Mouse (Mus musculus) gastrocnemius, adult 2 months (tissue): ENCODE results near the gene Zbtb16. TPM values are rescaled to one million over a fixed set of nuclear protein-coding genes. Genes with fewer than 3 reads are reported as not detected.

Experiments used
- DNase-seq: peaks from one replicate; pipeline ENCODE4 v3.0.0; 2022
- H3K27ac ChIP-seq: fragments of 200-600 bp; 2 replicates; pipeline ENCODE4 v1.8.1; 2022; ENCODE audit warnings: mild to moderate bottlenecking
- H3K4me3 ChIP-seq: fragments of 200-600 bp; 2 replicates; pipeline ENCODE4 v1.8.1; 2022; ENCODE audit warnings: mild to moderate bottlenecking, moderate library complexity
- CTCF ChIP-seq: fragments of 200-600 bp; IDR thresholded peaks from 2 replicates; pipeline ENCODE4 v1.8.1; 2022; ENCODE audit warnings: antibody characterized with exemption, mild to moderate bottlenecking, moderate library complexity
- intact Hi-C: fragments of 180-260 bp; cut with DNase I; formaldehyde crosslinking; loops from one replicate; pipeline ENCODE4 v1.15.1; 2025
- total RNA-seq, 2 experiments: library from RNA; stranded (reverse); gene quantifications; 2 replicates each; pipeline ENCODE4 v1.2.3; 2021

Gene Zbtb16
- total RNA-seq, 2 experiments from 2014 or later: 163 to 166 TPM

DNA sequence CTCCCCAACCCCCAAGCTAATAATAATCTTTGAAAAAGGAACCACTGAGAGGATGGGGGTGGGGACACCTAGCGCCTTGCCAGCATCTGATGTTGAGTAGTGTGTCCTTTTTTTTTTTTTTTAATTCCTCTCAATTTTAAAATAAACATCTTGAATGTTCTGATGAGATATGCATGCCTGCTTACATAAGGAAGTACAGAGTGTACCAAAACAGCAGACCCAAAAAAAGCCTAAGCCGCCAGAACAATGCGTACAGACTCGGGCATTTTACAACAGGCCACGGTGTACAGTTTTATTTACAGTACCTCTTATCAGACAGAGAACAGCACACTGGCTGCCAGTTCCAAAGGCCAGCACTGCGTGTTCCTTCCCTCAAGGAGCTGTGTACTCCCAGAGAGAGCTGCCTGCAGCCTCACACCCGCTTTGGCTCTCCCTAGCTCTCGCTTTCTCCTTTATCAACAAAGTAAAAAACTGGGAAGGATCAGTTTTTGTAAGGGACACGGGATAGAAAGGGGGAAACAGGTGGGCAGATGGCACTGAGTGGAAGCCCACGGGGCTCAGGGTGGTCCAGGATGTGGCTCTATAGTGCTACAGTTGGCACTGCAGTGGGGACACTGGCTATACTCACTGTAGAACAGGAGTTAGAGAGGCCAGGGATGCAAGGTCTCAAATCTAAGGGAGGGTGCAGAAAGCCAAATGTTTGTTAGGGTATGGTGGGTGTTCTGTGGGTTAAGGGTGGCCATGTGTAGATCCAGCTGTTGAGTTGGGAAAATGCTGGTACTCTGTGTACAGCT is 112.3 kb downstream of the Zbtb16 start:
- Histone ChIP-seq H3K4me3 (peak overlapping the region; percentile 29), H3K27ac (peak overlapping the region; percentile 93)
- peak; percentile 83 for DNase-seq
- no peak for TF ChIP-seq CTCF
- intact Hi-C loops: loop anchor here (1.0 to 5.0 kb wide), 3 partner anchors 14 to 113 kb away; partner anchors contain the start of gene Zbtb16

DNA sequence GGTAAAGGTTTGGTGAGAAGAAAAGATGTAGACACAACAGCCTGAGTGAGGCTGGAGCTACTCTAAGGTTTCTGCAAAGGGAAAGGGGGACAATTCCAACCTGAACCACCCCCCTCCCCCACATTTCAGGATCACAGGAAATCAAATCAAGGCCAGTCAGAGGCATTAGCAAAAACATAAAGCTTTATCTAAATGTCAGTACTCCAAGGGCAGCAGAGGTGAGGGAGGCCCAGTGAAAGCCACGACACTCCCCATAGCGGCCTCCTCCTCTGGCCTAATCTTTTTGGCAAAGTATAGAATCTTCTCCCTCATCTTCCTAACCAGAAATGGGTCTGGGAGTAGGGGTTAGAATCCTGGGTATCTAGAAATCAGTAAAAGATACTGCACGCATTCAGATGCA is 113.0 kb downstream of the Zbtb16 start:
- Histone ChIP-seq H3K4me3 (peak overlapping the region; percentile 15), H3K27ac (peak overlapping the region; percentile 93)
- DNase-seq: no peak
- intact Hi-C loops: loop anchor here (1.0 to 5.0 kb wide), 3 partner anchors 14 to 113 kb away; partner anchors contain the start of gene Zbtb16
- no peak for TF ChIP-seq CTCF

DNA sequence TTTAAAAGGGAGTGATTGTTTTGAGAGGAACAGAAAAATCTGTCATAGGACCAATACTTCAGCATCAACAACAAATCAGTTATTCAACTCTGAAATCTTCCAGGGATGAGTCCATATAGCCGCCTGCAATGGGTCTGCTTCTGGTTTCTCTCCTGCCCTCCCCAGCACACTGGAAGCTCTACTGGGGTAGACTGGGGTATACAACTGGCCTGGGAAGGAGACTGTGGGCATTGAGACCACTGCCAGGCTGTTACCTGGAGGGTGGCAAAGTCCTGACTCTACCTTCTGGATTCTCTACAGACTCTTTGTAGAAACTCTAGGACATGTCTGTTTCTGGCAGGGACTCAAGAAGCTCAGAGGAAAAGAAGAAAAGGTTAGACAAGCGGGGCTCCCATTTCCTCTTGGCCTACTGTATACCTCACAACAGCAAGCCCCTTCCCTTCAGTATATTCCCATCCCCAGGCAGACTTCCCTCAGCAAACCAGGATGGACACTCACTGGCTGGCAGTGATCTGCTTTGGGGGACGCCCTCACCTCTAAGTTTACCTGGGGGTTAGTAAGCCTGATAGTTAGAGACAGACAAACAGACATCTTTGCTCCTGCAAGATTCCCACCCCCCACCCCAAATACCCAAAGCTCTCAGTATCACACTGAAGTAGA is 113.6 kb downstream of the Zbtb16 start:
- intact Hi-C loops: loop anchor here (5.0 kb wide), 1 partner anchor 75 kb away; no protein-coding TSS in a partner anchor
- DNase-seq: no peak
- no peak for TF ChIP-seq CTCF
- Histone ChIP-seq H3K27ac (peak overlapping the region; percentile 93), H3K4me3 (no peak overlapping the region)

DNA sequence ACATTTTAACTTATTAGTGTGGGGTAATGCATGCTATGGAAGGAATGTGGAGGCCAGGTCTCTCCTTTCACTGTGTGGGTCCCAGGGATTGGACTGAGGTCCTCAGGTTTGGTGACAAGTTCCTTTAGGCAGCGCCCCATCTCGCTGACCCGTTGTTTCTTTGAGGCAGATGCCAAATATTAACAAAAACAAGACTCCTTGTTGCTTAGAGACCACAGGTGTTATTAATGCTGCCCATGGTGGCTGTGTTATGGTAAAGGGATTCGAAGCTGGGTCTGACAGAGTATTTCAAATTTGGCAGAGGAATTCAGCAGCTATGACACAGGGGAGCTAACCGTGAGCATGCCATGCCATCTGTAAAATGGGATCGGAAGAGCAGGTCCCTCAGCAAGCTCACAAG is 114.4 kb downstream of the Zbtb16 start:
- H3K27ac ChIP-seq: peak overlapping the region; percentile 93
- H3K4me3 ChIP-seq: no peak overlapping the region
- DNase-seq: no peak
- intact Hi-C loops: loop anchor here (5.0 kb wide), 1 partner anchor 74 kb away; no protein-coding TSS in a partner anchor
- TF ChIP-seq CTCF: no peak

DNA sequence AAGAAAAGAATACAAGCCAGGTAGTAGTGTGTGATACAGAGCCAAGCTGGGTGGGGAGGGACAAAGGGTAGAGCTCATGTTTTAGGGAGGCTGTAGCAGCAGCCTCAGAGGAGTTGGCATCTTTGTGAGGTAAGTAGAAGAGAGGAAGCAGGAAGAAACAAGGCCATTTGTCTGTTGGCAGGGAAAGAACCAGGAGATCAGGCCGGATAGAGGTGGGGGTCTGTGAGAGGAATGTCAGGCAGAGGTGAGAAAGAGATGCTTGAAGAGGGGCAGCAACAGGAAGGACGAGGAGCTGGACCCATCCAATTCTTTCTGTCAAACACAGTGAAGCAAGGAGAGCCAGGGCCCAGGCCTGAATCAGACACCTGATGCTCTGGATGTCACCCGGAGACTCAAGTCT is 114.8 kb downstream of the Zbtb16 start:
- TF ChIP-seq CTCF: no peak
- Histone ChIP-seq H3K4me3 (no peak overlapping the region), H3K27ac (peak overlapping the region; percentile 93)
- intact Hi-C loops: loop anchor here (5.0 kb wide), 1 partner anchor 74 kb away; no protein-coding TSS in a partner anchor
- DNase-seq: no peak

DNA sequence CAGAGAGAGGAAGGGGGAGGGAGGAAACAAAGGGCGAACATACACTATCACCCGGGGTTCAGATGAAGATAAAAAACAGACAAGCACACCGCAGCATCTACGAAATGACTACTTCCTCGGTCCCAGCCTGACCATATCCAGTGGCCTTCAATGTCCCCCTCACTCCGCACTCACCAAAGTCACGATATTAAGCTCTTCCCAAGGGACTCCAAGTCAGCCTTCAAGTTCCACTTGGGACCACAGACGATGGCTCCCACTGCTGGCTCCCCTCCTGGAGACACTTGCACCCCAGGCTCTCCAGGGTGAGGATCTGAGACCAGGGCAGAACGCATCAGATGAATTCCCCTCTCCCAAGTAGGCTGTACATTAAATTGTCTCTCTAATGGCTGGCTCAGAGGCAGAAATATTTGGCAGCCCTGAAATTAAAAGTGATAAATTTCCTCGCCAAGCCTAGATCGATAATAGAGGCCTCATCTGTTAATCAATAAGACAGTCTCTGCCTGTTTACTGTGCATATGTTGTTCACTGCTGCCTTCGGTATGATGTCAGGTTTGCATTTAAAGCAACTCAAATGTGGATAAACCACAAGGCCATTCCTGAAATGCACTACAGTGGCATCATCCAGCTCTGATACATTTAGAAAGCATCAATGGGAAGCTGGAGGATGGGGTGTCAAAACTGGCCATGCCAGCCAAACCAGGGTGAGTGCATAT is 115.6 kb downstream of the Zbtb16 start:
- intact Hi-C loops: loop anchor here (5.0 kb wide), 1 partner anchor 73 kb away; no protein-coding TSS in a partner anchor
- no peak for DNase-seq
- peak overlapping the region; percentile 93 for H3K27ac ChIP-seq
- no peak overlapping the region for H3K4me3 ChIP-seq
- TF ChIP-seq CTCF: no peak

DNA sequence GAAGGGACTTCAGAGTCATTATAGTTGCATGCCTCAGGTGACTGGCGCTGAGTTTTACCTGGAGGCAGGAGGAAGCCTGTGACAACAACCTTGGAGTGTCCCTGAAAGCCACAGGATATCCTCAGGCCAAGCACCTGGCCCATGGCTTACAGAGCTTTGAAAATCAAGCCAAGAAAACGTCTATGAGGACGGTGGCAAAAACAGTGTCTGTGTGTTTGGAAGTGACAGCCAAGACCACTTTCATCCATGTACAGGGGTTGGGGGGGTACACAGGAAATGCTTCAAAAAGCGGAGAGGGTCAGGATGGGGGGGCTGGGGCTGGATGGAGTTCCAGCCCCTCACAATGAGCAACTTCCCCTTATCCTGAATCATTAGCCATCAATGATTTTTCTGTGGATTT is 116.4 kb downstream of the Zbtb16 start:
- no peak for DNase-seq
- H3K4me3 ChIP-seq: no peak overlapping the region
- H3K27ac ChIP-seq: peak overlapping the region; percentile 93
- intact Hi-C loops: loop anchor here (5.0 kb wide), 1 partner anchor 72 kb away; no protein-coding TSS in a partner anchor
- TF ChIP-seq CTCF: no peak

DNA sequence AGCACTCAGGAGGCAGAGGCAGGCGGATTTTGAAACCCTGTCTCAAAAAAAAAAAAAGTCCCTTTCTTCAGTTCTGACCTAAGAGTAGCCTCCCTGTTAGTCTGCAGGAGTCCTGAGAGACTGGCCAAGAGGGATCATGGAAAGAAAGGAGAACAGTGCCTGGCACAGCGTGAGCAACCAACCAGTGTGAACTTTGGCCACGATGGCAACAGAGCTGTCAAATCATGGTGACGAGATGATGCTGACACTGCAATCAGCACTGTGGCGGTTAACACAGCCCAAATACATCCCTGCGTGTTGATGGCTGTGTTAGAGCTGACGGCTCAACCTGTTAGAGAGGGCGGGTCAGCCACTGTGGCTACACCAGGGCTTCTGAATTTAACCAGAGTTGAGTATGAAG is 119.5 kb downstream of the Zbtb16 start:
- intact Hi-C loops: no loop called here
- TF ChIP-seq CTCF: no peak
- no peak overlapping the region for H3K4me3 ChIP-seq
- DNase-seq: no peak
- peak overlapping the region; percentile 93 for H3K27ac ChIP-seq

DNA sequence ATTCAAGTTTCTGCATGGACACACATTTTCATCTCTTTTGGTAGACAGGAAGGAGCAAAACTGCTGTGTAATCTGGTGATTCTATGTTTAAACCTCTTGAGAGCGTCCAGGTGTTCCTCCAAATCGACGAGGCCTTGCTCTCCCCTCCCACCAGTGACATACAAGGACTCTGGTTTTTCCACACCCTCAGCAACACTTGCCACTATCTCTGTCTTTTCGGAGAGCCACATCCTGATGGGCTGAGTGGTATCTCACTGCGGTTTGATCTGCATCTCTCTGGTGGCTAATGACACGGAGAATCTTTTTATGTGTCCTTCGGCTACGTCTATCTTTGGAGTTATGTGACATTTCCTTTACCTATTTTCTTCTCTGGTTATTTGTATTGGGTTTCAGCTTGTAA is 121.0 kb downstream of the Zbtb16 start:
- intact Hi-C loops: no loop called here
- Histone ChIP-seq H3K4me3 (no peak overlapping the region), H3K27ac (peak overlapping the region; percentile 93)
- DNase-seq: no peak
- no peak for TF ChIP-seq CTCF

DNA sequence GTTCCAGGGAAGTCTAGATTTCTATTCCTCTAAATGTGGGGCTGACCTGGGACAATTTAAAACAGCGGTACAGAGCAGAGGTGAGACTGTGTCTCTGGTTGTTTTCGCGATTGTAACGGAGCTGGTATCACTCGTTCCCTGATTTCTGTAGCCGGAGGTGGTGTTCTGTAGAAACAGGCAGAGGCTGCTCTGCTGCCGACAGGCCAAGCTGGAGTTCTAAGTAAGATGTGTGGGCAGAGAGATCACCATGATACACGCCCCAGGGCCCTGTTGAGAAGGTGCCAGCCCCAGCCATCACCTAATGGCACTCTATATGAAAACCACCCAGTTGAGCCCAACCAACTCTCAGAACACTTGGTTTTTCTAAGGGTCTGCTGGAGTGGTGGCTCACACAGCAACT is 122.2 kb downstream of the Zbtb16 start:
- intact Hi-C loops: no loop called here
- TF ChIP-seq CTCF: no peak

DNA sequence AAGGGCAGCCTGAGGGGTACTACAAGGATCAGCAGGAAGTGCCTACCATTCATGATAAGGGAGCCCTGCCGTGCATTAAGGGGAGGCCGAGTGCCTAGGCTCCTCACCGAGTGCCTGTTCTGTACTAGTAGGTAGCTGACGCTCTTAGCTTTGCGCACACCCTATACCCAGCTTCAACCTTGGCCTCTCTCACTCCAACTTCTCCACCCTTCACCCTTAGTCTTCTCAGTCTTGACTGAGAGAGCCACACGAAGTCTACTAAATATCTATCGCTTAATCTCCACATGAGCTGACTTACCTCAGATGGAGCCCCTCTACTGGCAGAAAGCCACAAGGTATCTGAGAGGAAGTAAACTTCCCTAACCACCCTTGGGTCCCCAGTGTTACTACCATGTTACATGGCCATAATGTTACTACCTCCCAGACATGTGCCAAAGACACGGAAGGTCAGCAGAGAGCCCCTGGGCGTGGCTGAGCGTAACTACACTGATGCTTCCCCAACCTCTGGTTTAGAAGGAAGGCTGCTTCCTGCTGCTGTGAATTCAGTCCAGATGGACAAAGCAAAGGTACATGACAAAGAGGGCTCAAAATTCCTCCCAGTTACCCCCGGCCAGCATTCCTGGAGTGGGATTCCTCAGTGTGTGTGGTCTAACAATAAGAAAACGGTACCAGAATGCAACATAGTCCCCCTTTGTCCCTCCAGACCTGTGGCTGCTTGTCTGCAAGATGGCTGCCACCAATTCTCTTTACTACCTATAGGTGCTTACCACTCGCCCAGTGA is 122.8 kb downstream of the Zbtb16 start:
- DNase-seq: no peak

More for the DNA sequence above, 122.2 kb downstream of the Zbtb16 start:
- no peak for DNase-seq
- H3K27ac ChIP-seq: peak overlapping the region; percentile 93
- H3K4me3 ChIP-seq: no peak overlapping the region

DNA sequence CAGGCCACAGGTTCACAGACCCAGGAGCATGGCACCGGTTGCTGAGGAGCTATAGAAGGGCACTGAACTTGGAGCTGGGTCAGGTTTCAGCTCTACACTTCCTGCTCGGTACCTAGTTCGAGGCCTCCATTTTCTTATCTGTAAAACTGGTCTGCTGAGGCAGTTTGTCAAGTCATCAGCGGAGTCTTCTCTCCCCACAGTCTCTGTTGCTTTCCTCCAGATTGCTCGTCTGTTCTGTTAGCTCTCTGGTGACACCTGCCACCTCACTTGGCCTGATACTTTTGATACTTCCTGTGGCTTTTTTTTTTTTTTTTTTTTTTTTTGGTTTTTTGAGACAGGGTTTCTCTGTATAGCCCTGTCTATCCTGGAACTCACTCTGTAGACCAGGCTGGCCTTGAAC is 124.2 kb downstream of the Zbtb16 start:
- no peak for TF ChIP-seq CTCF
- no peak for DNase-seq
- Histone ChIP-seq H3K27ac (peak overlapping the region; percentile 93), H3K4me3 (peak overlapping the region; percentile 21)
- intact Hi-C loops: no loop called here

More for the DNA sequence above, 122.8 kb downstream of the Zbtb16 start:
- Histone ChIP-seq H3K27ac (peak overlapping the region; percentile 93), H3K4me3 (no peak overlapping the region)
- TF ChIP-seq CTCF: no peak
- intact Hi-C loops: no loop called here
